Mouse (Mus musculus) heart, adult 2 months (tissue): Measurements from ENCODE around the gene Arl4c. TPM values are rescaled to one million over a fixed set of nuclear protein-coding genes. Genes with fewer than 3 reads are reported as not detected.
"Not testable (repeated sequence)": the region's sequence is repeated elsewhere in the genome, so short reads cannot be mapped to it uniquely, and the experiment has no call there.

ENCODE experiments used
- DNase-seq, 2 experiments: peaks; one replicate each; pipeline ENCODE4 v3.0.0; 2021
- H3K27ac ChIP-seq: fragments of 200-600 bp; 2 replicates; pipeline ENCODE4 v1.8.1; 2022
- H3K27me3 ChIP-seq: fragments of 200-500 bp; 2 replicates; pipeline ENCODE4 v1.6.1; 2012; ENCODE audit warnings: mild to moderate bottlenecking, low read length, inconsistent platforms, mixed read lengths; ENCODE audit not compliant: control insufficient read depth, insufficient read depth
- H3K36me3 ChIP-seq: fragments of 200-500 bp; 2 replicates; pipeline ENCODE4 v1.6.1; 2012; ENCODE audit warnings: low read length, inconsistent platforms; ENCODE audit not compliant: control insufficient read depth, insufficient read depth
- H3K4me1 ChIP-seq: fragments of 200-500 bp; 2 replicates; pipeline ENCODE4 v1.6.1; 2011; ENCODE audit warnings: low read length; ENCODE audit not compliant: control insufficient read depth, insufficient read depth
- H3K4me3 ChIP-seq: fragments of 200-600 bp; 2 replicates; pipeline ENCODE4 v1.8.1; 2022
- H3K79me2 ChIP-seq: fragments of 200-500 bp; replicated peaks from 2 replicates; pipeline ENCODE4 v1.6.1; 2012; ENCODE audit warnings: mild to moderate bottlenecking, inconsistent platforms, low read length, moderate library complexity, mixed read lengths; ENCODE audit not compliant: control insufficient read depth, insufficient read depth
- H3K9ac ChIP-seq: fragments of 200-500 bp; 2 replicates; pipeline ENCODE4 v1.6.1; 2012; ENCODE audit warnings: low read depth, mild to moderate bottlenecking, control low read depth, inconsistent platforms, low read length, mixed read lengths
- CTCF ChIP-seq: fragments of 200-600 bp; IDR thresholded peaks from 2 replicates; pipeline ENCODE4 v1.8.1; 2022; ENCODE audit warnings: antibody characterized with exemption, mild to moderate bottlenecking, moderate library complexity
- EP300 ChIP-seq: fragments of 200-500 bp; IDR thresholded peaks from 2 replicates; pipeline ENCODE4 v1.6.1; 2011; ENCODE audit warnings: low read depth, low read length, control low read depth; ENCODE audit not compliant: insufficient read depth
- POLR2A ChIP-seq: fragments of 200-500 bp; IDR thresholded peaks from 2 replicates; pipeline ENCODE4 v1.6.1; 2011; ENCODE audit warnings: mild to moderate bottlenecking, low read depth, low read length, control low read depth; ENCODE audit not compliant: insufficient read depth
- WGBS: fragments of 180-500 bp; shearing (Covaris S2); methylation state at CpG from one replicate; pipeline ENCODE4 v1.1.7; 2018; 5-methylcytosine and 5-hydroxymethylcytosine counted together
- intact Hi-C: fragments of 180-260 bp; cut with DNase I; formaldehyde crosslinking; loops from one replicate; pipeline ENCODE4 v1.15.1; 2025
- polyA plus RNA-seq: library from polyadenylated mRNA; depleted of rRNA; stranded (reverse); fragments of >200 nt; gene quantifications from 2 replicates; pipeline ENCODE4 v1.2.3, GENCODE M21; 2012
- total RNA-seq, 2 experiments: library from RNA; stranded (reverse); gene quantifications; 2 replicates each; pipeline ENCODE4 v1.2.3; 2021

Gene Arl4c
- total and polyA plus RNA-seq, 3 experiments, result 3.4 to 4.9 (median 4.5) TPM

DNA sequence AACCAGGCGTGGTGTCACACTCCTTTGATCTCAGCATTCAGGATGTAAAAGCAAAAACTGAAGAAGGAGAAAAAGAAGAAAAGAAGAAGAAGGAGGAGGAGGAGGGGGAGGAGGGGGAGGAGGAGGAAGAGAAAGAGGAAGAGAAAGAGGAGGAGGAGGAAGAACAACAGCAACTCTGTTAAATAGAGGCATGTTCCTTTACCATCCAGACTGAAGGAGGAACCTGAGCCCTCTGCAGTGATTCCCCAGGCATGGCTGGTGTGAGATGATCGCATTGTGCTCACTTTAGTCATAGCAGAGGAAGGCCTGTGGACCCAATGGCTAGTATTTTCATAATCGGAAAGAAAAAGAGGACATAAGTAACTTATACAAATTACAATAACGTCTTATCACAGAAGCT is 59.3 kb downstream of the Arl4c start:
- Histone ChIP-seq H3K27me3 (no peaks in the 10 kb centered on the region), H3K4me1 (no peaks in the 10 kb centered on the region; the same call in none of the 2 replicates), H3K9ac (no peak overlapping the region), H3K79me2 (no peaks in the 10 kb centered on the region), H3K27ac (no peak overlapping the region), H3K36me3 (no peaks in the 10 kb centered on the region), H3K4me3 (no peak overlapping the region)
- TF ChIP-seq CTCF (no peak), POLR2A (no peak), EP300 (no peak)
- 71% methylated on average over 4 of the region's 4 CpGs for WGBS
- intact Hi-C loops, result no loop called here
- no peak for DNase-seq

GRCm38 (mm10) chr1:88641678-88642215 is 60.3 kb downstream of the Arl4c start:
- no peaks in the 10 kb centered on the region for H3K27me3 ChIP-seq
- H3K79me2 ChIP-seq, result no peaks in the 10 kb centered on the region
- no peaks in the 10 kb centered on the region; the same call in none of the 2 replicates for H3K4me1 ChIP-seq
- DNase-seq, result no peak
- H3K9ac ChIP-seq, result no peak overlapping the region
- intact Hi-C loops, result no loop called here
- H3K4me3 ChIP-seq, result no peak overlapping the region
- no peak for TF ChIP-seq CTCF
- TF ChIP-seq POLR2A, result no peak
- no peak for TF ChIP-seq EP300
- H3K36me3 ChIP-seq, result no peaks in the 10 kb centered on the region
- WGBS, result 90% methylated on average over 2 of the region's 2 CpGs
- H3K27ac ChIP-seq, result no peak overlapping the region

GRCm38 (mm10) chr1:88641194-88641593 is 60.8 kb downstream of the Arl4c start:
- intact Hi-C loops, result no loop called here
- DNase-seq, result no peak
- Histone ChIP-seq H3K27me3 (no peaks in the 10 kb centered on the region), H3K4me1 (no peaks in the 10 kb centered on the region; the same call in 1 of the 2 replicates), H3K4me3 (no peak overlapping the region), H3K36me3 (no peaks in the 10 kb centered on the region), H3K27ac (no peak overlapping the region), H3K79me2 (no peaks in the 10 kb centered on the region), H3K9ac (no peak overlapping the region)
- WGBS, result 86% methylated on average over 3 of the region's 3 CpGs
- TF ChIP-seq EP300, result no peak
- no peak for TF ChIP-seq CTCF
- TF ChIP-seq POLR2A, result no peak

DNA sequence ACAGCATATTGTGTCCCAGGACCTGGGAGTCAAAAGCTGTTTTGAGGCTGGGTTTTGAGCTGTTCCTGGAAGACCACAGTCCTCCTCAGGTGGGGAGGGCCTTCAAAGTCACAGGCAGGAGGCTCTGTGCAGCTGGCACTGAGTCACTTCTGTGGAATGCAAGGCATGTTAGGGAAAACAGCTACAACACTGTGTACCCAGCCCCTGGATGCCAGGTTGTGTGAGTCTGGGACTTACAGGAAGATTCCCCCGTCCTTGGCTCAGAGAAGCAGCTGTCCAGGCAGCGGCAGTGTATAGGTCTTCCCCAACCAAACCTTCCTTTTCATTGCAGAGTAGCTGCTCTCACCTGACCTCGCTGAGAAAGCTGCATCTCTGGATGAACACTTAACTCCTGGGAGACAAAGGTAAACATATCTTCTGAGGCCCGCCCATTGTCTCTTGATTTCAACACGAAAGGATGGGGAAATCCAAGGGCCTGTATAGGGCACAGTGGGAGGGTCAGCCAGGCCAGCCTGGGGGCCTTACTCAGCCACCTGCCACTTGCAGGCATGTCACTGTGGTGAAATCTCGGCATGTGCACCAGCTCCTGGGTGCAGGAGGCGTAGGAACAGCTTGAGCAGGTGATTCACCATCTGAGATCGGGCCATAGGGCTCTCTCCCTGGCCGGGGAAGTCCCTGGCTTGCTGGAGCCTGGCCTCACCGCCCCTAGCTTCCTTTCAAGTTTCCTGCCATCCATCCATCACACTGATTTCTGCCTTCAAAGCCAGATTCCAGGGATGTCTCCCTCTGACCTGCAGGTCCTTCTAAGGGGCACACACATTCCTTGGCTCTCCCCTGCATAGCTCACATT is 62.4 kb downstream of the Arl4c start:
- H3K4me3 ChIP-seq, result no peak overlapping the region
- H3K79me2 ChIP-seq, result no peaks in the 10 kb centered on the region
- 41% methylated on average over 10 of the region's 10 CpGs for WGBS
- intact Hi-C loops, result loop anchor here (5.0 kb wide), 2 partner anchors 47 to 63 kb away; partner anchors contain the start of gene Arl4c
- H3K4me1 ChIP-seq, result peaks cover 2% of the 10 kb centered on the region
- TF ChIP-seq POLR2A (no peak), EP300 (no peak), CTCF (no peak)
- H3K9ac ChIP-seq, result no peak overlapping the region
- H3K27ac ChIP-seq, result no peak overlapping the region
- no peaks in the 10 kb centered on the region for H3K27me3 ChIP-seq
- H3K36me3 ChIP-seq, result no peaks in the 10 kb centered on the region
- no peak for DNase-seq

- intact Hi-C loops, result loop anchor here (5.0 kb wide), 2 partner anchors 46 to 64 kb away; partner anchors contain the start of gene Arl4c
- peaks cover 3% of the 10 kb centered on the region for H3K4me1 ChIP-seq
- no peaks in the 10 kb centered on the region for H3K27me3 ChIP-seq
- H3K79me2 ChIP-seq, result no peaks in the 10 kb centered on the region
- H3K36me3 ChIP-seq, result no peaks in the 10 kb centered on the region
- no peak for TF ChIP-seq CTCF
- TF ChIP-seq EP300, result no peak
- no peak for TF ChIP-seq POLR2A
- WGBS, result 95% methylated on average over 4 of the region's 4 CpGs
- H3K9ac ChIP-seq, result no peak overlapping the region
- DNase-seq, result no peak
- no peak overlapping the region for H3K4me3 ChIP-seq
- H3K27ac ChIP-seq, result no peak overlapping the region
Observed at GRCm38 (mm10) chr1:88638622-88639021, 63.4 kb downstream of the Arl4c start.

GRCm38 (mm10) chr1:88636579-88637161 is 65.4 kb downstream of the Arl4c start:
- intact Hi-C loops, result loop anchor here (5.0 kb wide), 2 partner anchors 44 to 66 kb away; partner anchors contain the start of gene Arl4c
- not testable (repeated sequence) for H3K4me3 ChIP-seq, H3K4me1 ChIP-seq, H3K9ac ChIP-seq, H3K79me2 ChIP-seq, H3K27ac ChIP-seq, H3K36me3 ChIP-seq, H3K27me3 ChIP-seq, DNase-seq
- WGBS, result 53% methylated on average over 2 of the region's 2 CpGs
